Mouse (Mus musculus) lung, postnatal 0 days (tissue): Measurements from ENCODE around the gene Mast1. TPM values are rescaled to one million over a fixed set of nuclear protein-coding genes. Genes with fewer than 3 reads are reported as not detected.
A peak's percentile ranks its signal among the peaks of the same experiment; 100 is the strongest.

Experiments used
- ATAC-seq: fragments of 200-750 bp; cut with Nextera tagmentation; 2 replicates; pipeline ENCODE4 v1.8.0; 2017; ENCODE audit warnings: moderate library complexity
- DNase-seq: peaks from one replicate; pipeline ENCODE4 v3.0.0-alpha.2; 2016; ENCODE audit warnings: low spot score
- H3K27ac ChIP-seq: fragments of 300-500 bp; sonication (generic); 2 replicates; pipeline ENCODE4 v1.5.1; 2014; ENCODE audit warnings: antibody characterized with exemption, mild to moderate bottlenecking, low read length, mixed read lengths
- H3K27me3 ChIP-seq: fragments of 300-500 bp; sonication (generic); replicated peaks from 2 replicates; pipeline ENCODE4 v1.6.1; 2014; ENCODE audit warnings: low read length, mixed read lengths; ENCODE audit not compliant: insufficient read depth
- H3K36me3 ChIP-seq: fragments of 300-500 bp; sonication (generic); 2 replicates; pipeline ENCODE4 v1.6.1; 2014; ENCODE audit warnings: low read length, mixed read lengths; ENCODE audit not compliant: insufficient read depth
- H3K4me1 ChIP-seq: fragments of 300-500 bp; sonication (generic); 2 replicates; pipeline ENCODE4 v1.6.1; 2014; ENCODE audit warnings: antibody characterized with exemption, low read depth, low read length, mixed read lengths; ENCODE audit not compliant: insufficient read depth
- H3K4me2 ChIP-seq: fragments of 300-500 bp; sonication (generic); replicated peaks from 2 replicates; pipeline ENCODE4 v1.6.1; 2014; ENCODE audit warnings: low read depth, mild to moderate bottlenecking, low read length, moderate library complexity, mixed read lengths
- H3K4me3 ChIP-seq: fragments of 300-500 bp; sonication (generic); 2 replicates; pipeline ENCODE4 v1.5.1; 2014; ENCODE audit warnings: low read depth, low read length
- H3K9ac ChIP-seq: fragments of 300-500 bp; sonication (generic); replicated peaks from 2 replicates; pipeline ENCODE4 v1.6.1; 2014; ENCODE audit warnings: low read depth, mild to moderate bottlenecking
- H3K9me3 ChIP-seq: fragments of 300-500 bp; sonication (generic); 2 replicates; pipeline ENCODE4 v1.6.1; 2016; ENCODE audit warnings: low read length, mixed read lengths
- CTCF ChIP-seq: IDR thresholded peaks from 2 replicates; pipeline ENCODE4 v1.5.1; 2016; ENCODE audit warnings: antibody characterized with exemption, mild to moderate bottlenecking
- EP300 ChIP-seq: IDR thresholded peaks from 2 replicates; pipeline ENCODE4 v1.6.1; 2016; ENCODE audit warnings: antibody characterized with exemption, mild to moderate bottlenecking, control low read depth
- WGBS: fragments of 180-500 bp; shearing (Covaris S2); extraction: QIAGEN DNeasy Blood & Tissue Kit; methylation state at CpG from one replicate; pipeline ENCODE4 v1.1.7; 2014; 5-methylcytosine and 5-hydroxymethylcytosine counted together
- polyA plus RNA-seq: library from polyadenylated mRNA; unstranded; fragments of >200 nt; fragmentation: Nextera tagmentation; extraction: Ambion mirVana; gene quantifications from 2 replicates; pipeline ENCODE4 v1.2.1, GENCODE M21; 2015

Gene Mast1
- polyA plus RNA-seq, 1 experiment from 2014 or later = 0.32 TPM

GRCm38 (mm10) chr8:84956768-84957167 is 19.6 kb upstream of the Mast1 start:
- DNase-seq = peak; percentile 71
- Histone ChIP-seq H3K9me3 (no peaks in the 10 kb centered on the region), H3K4me3 (no peak overlapping the region), H3K27me3 (no peaks in the 10 kb centered on the region), H3K4me2 (no peak overlapping the region), H3K4me1 (no peaks in the 10 kb centered on the region), H3K36me3 (no peaks in the 10 kb centered on the region), H3K27ac (no peak overlapping the region), H3K9ac (no peak overlapping the region)
- ATAC-seq = no peak
- no peak for TF ChIP-seq EP300
- TF ChIP-seq CTCF = peak; percentile 85
- 44% methylated on average over 2 of the region's 2 CpGs for WGBS

DNA sequence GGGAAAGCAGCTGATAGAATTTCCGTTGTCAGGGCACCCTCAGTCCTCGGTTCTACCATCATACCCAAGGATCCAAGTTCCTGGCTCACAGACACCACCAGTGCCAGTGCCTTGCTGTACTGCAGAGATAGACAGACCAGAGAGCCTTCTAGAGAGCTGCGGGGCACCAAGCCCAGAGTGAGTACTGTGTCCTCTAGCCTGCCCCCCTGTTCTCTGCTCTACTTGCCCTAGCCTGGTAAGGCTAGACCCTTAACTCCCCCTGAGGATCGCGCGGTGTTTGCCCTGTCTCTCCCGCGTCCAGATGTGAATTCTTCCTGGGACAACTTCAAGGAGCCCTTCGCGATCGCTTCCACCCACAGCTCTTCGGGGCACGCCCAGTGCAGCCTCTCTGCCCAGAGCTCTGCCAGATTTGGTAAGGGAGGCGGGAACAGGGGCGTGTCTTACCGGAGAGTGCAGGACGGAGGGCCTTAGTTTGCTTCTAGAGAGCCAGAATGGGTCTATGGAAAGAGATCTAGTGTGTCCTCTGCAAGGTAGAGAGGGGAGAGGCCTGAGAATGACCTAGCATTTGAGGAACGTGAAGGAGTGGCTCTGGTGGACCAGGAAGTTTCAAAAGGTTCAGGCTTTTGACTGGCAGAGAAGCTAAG is 15.6 kb upstream of the Mast1 start:
- TF ChIP-seq CTCF (no peak), EP300 (no peak)
- H3K9ac ChIP-seq = no peak overlapping the region
- H3K4me1 ChIP-seq = no peaks in the 10 kb centered on the region
- no peak overlapping the region for H3K27ac ChIP-seq
- no peaks in the 10 kb centered on the region for H3K9me3 ChIP-seq
- H3K4me3 ChIP-seq = no peak overlapping the region
- DNase-seq = peak; percentile 56
- WGBS = 9% methylated on average over 18 of the region's 18 CpGs
- peaks cover 8% of the 10 kb centered on the region; the same call in 1 of the 2 replicates for H3K27me3 ChIP-seq
- peak overlapping the region; percentile 27; the same call in 1 of the 2 replicates for H3K4me2 ChIP-seq
- H3K36me3 ChIP-seq = no peaks in the 10 kb centered on the region
- peak; percentile 77 for ATAC-seq

DNA sequence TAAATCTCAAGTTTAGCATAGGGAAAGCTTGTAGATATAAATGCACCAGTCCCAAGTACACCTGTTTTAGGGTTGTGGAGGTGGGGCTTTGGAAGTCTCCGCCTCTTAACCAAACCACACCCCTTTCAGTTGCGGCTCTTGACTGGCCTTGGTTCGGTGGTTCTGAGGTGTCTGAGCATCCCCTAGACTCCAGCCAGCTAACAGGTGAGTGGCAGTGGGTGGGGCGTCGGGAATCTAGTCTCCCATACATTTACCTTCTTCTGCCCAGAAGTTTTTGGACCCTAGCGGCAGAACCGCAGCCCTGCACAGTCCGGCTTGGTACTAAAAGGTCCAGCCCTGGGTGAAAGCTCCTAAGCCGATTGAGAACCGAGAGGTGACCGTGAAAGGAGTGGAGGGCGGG is 12.6 kb upstream of the Mast1 start:
- ATAC-seq = no peak
- no peaks in the 10 kb centered on the region for H3K9me3 ChIP-seq
- H3K4me2 ChIP-seq = no peak overlapping the region
- no peak for TF ChIP-seq EP300
- no peak for TF ChIP-seq CTCF
- H3K9ac ChIP-seq = no peak overlapping the region
- no peaks in the 10 kb centered on the region for H3K4me1 ChIP-seq
- H3K27ac ChIP-seq = no peak overlapping the region
- H3K36me3 ChIP-seq = no peaks in the 10 kb centered on the region
- no peak for DNase-seq
- peaks cover 35% of the 10 kb centered on the region for H3K27me3 ChIP-seq
- WGBS = 18% methylated on average over 12 of the region's 12 CpGs
- H3K4me3 ChIP-seq = no peak overlapping the region

DNA sequence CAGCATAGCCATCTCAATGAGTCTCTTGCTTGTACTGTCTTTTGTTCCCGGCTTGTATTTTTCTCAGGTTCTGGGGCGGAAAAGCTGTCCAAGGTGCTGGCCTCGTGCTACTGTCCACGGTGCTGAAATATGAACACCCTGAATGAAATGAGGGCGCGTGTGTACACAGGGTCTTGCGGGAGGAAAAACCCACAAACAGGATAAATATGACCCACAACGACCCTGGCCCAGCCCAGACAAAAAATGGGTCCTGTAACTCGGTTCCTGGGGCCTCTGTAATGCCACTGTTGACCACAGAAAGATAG is 10.0 kb upstream of the Mast1 start:
- H3K4me2 ChIP-seq = no peak overlapping the region
- no peaks in the 10 kb centered on the region for H3K4me1 ChIP-seq
- no peak overlapping the region for H3K27ac ChIP-seq
- TF ChIP-seq CTCF (no peak), EP300 (no peak)
- no peak overlapping the region for H3K9ac ChIP-seq
- H3K27me3 ChIP-seq = peaks cover 48% of the 10 kb centered on the region
- peak; percentile 33; the same call in 1 of the 2 replicates for ATAC-seq
- H3K36me3 ChIP-seq = no peaks in the 10 kb centered on the region
- no peak overlapping the region for H3K4me3 ChIP-seq
- H3K9me3 ChIP-seq = no peaks in the 10 kb centered on the region
- 14% methylated on average over 9 of the region's 9 CpGs for WGBS
- DNase-seq = peak; percentile 58

GRCm38 (mm10) chr8:84946528-84947240 is 9.5 kb upstream of the Mast1 start, which contains the start of gene Rtbdn:
Rtbdn (plus strand) TSS chr8:84946991.
- no peak for DNase-seq
- Histone ChIP-seq H3K27ac (no peak within 1 kb of the TSS), H3K9ac (no peak within 1 kb of the TSS), H3K4me3 (peak within 1 kb of the TSS; percentile 32), H3K4me2 (peak within 1 kb of the TSS; percentile 55), H3K9me3 (no peaks in the 10 kb centered on the region), H3K27me3 (peaks cover 48% of the 10 kb centered on the region), H3K36me3 (no peaks in the 10 kb centered on the region), H3K4me1 (no peaks in the 10 kb centered on the region)
- TF ChIP-seq CTCF (peak; percentile 46), EP300 (no peak)
- 9% methylated on average over 17 of the region's 17 CpGs for WGBS
- peak; percentile 16; the same call in 1 of the 2 replicates for ATAC-seq

GRCm38 (mm10) chr8:84945633-84946527 is 8.7 kb upstream of the Mast1 start:
- DNase-seq (no peak), ATAC-seq (no peak)
- Histone ChIP-seq H3K4me2 (peak overlapping the region; percentile 55), H3K27me3 (peaks cover 48% of the 10 kb centered on the region), H3K36me3 (no peaks in the 10 kb centered on the region), H3K9me3 (no peaks in the 10 kb centered on the region), H3K9ac (no peak overlapping the region), H3K4me3 (peak overlapping the region; percentile 32), H3K27ac (no peak overlapping the region), H3K4me1 (no peaks in the 10 kb centered on the region)
- no peak for TF ChIP-seq EP300
- TF ChIP-seq CTCF = peak; percentile 35
- 1% methylated on average over 21 of the region's 67 CpGs for WGBS
